Mouse (Mus musculus) naive thymus-derived CD4-positive, alpha-beta T cell, adult 2 months (primary cell): ENCODE data around the gene P2rx2.

Source experiments
- DNase-seq: peaks from one replicate; pipeline ENCODE4 v3.0.0-alpha.2; 2011; ENCODE audit warnings: low read depth

P2rx2 gene

GRCm38 (mm10) chr5:110330508-110330907 lies 12.5 kb downstream of the P2rx2 start:
- no peak for DNase-seq

- DNase-seq: no peak
Measured at GRCm38 (mm10) chr5:110313127-110313526, 29.9 kb downstream of the P2rx2 start.

GRCm38 (mm10) chr5:110308861-110309260 lies 34.2 kb downstream of the P2rx2 start:
- DNase-seq: no peak

- DNase-seq: no peak
Measured at GRCm38 (mm10) chr5:110300591-110300990, 42.4 kb downstream of the P2rx2 start.

- no peak for DNase-seq
Measured at GRCm38 (mm10) chr5:110296637-110297036, 46.4 kb downstream of the P2rx2 start.

GRCm38 (mm10) chr5:110291649-110292048 lies 51.4 kb downstream of the P2rx2 start:
- no peak for DNase-seq
